Comparison of ENCODE assay signal across 9 mouse cellular contexts in the genomic region with DNA sequence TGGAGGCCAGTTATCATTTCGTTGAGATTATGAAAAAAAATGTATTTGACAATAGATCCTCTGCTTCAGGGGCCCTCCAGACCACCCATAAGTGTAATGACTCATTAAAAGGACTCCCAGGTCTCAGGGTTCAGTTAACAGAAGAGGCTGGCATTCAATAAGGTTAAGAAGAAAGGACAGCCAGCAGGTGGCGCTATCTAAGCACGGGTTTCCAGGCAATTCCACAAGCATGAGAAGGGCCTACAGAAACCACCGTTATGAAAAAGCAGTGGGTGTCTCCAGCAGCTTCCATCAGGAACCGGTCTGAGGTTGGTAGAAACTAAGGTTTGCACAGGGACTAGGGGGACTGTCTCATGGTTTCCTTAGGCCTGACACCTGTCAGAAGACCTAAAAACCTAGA.
DNase-seq lines count a peak whose midpoint lies in the region; ATAC-seq and TF ChIP-seq lines count a peak whose summit lies in the region.
"Had no signal": no experiment of that assay in that cellular context is flagged by ENCODE, and none has a peak within 500 bp of the region (broad histone marks: within the 10 kb centered on the region; RNA-seq: fewer than 3 reads in every experiment).

No protein-coding gene starts in this region.

- H3K36me3 ChIP-seq in hindbrain, embryonic 10.5 days: no peaks in the 10 kb centered on the region
- H3K36me3 ChIP-seq in hindbrain, embryonic 16.5 days (ENCODE audit: control insufficient read depth, insufficient read depth, low read length): no peaks in the 10 kb centered on the region
- H3K36me3 ChIP-seq in kidney, adult 2 months (ENCODE audit: control insufficient read depth, insufficient read depth, low read length): no peaks in the 10 kb centered on the region
- no peaks in the 10 kb centered on the region for H3K36me3 ChIP-seq in limb, embryonic 11.5 days (ENCODE audit: control insufficient read depth, insufficient read depth, low read length)
- H3K36me3 ChIP-seq in neural tube, embryonic 11.5 days (ENCODE audit: control insufficient read depth, insufficient read depth, low read length): no peaks in the 10 kb centered on the region
- H3K36me3 ChIP-seq in testis, adult 2 months (ENCODE audit: control insufficient read depth, insufficient read depth, low read length): no peaks in the 10 kb centered on the region
- H3K36me3 ChIP-seq: stomach, embryonic 15.5 days had no signal

- no peak overlapping the region for H3K4me3 ChIP-seq in hindbrain, embryonic 10.5 days
- no peak overlapping the region for H3K4me3 ChIP-seq in hindbrain, embryonic 16.5 days (ENCODE audit: low read length)
- H3K4me3 ChIP-seq in kidney, adult 2 months (ENCODE audit: insufficient read depth, low read depth, low read length): no peak overlapping the region
- no peak overlapping the region for H3K4me3 ChIP-seq in limb, embryonic 11.5 days (ENCODE audit: low read depth, low read length)
- H3K4me3 ChIP-seq in neural tube, embryonic 11.5 days (ENCODE audit: low read depth, low read length): no peak overlapping the region
- no peak overlapping the region for H3K4me3 ChIP-seq in testis, adult 2 months (ENCODE audit: control insufficient read depth, low read depth, low read length)
- H3K4me3 ChIP-seq: stomach, embryonic 15.5 days had no signal

- peak; percentile 75 for TF ChIP-seq CTCF in kidney, adult 2 months (conservative IDR thresholded peaks at IDR 0.05; ENCODE audit: insufficient read depth, insufficient read length, low read depth, low read length)
- peak; percentile 42; the same call in 1 of the 2 replicates for TF ChIP-seq CTCF in testis, adult 2 months (IDR thresholded peaks at IDR 0.05; ENCODE audit: control insufficient read depth, insufficient read depth, insufficient replicate concordance, low read depth, low read length)

- ATAC-seq in hindbrain, embryonic 16.5 days: no peak
- no peak for ATAC-seq in limb, embryonic 11.5 days (ENCODE audit: insufficient number of reproducible peaks, low FRiP score, low TSS enrichment, low read depth)
- ATAC-seq in neural tube, embryonic 11.5 days (ENCODE audit: insufficient read depth, low FRiP score, low TSS enrichment): no peak; the same call in 1 of the 2 replicates

- DNase-seq in hindbrain, embryonic 10.5 days (ENCODE audit: low spot score): peak; percentile 83
- peak; percentile 22 for DNase-seq in cerebellum, adult 11-12 months
- peak; percentile 82 for DNase-seq in forelimb bud, embryonic 11.5 days (ENCODE audit: low read depth, low spot score)
- peak; percentile 77 for DNase-seq in kidney, adult 2 months
- DNase-seq in limb, embryonic 11.5 days (ENCODE audit: low spot score): peak; percentile 89
- DNase-seq in neural tube, embryonic 11.5 days (ENCODE audit: low spot score): peak; percentile 79

- no peak overlapping the region for H3K27ac ChIP-seq in hindbrain, embryonic 10.5 days
- H3K27ac ChIP-seq in hindbrain, embryonic 16.5 days (ENCODE audit: low read depth, low read length): no peak overlapping the region
- no peak overlapping the region for H3K27ac ChIP-seq in kidney, adult 2 months (ENCODE audit: insufficient read depth, low read depth, low read length)
- H3K27ac ChIP-seq in limb, embryonic 11.5 days (replicated peaks; ENCODE audit: low read depth, low read length): no peak overlapping the region
- H3K27ac ChIP-seq in neural tube, embryonic 11.5 days (ENCODE audit: low read depth, low read length): no peak overlapping the region
- no peak overlapping the region; the same call in 1 of the 2 replicates for H3K27ac ChIP-seq in testis, adult 2 months (ENCODE audit: control insufficient read depth, insufficient read depth, low read depth, low read length)
- H3K27ac ChIP-seq: stomach, embryonic 15.5 days had no signal

- no peaks in the 10 kb centered on the region for H3K27me3 ChIP-seq in hindbrain, embryonic 10.5 days (ENCODE audit: insufficient read depth, poor library complexity, severe bottlenecking)
- no peaks in the 10 kb centered on the region for H3K27me3 ChIP-seq in hindbrain, embryonic 16.5 days (replicated peaks; ENCODE audit: control insufficient read depth, insufficient read depth, low read length)
- no peaks in the 10 kb centered on the region for H3K27me3 ChIP-seq in kidney, adult 2 months (replicated peaks; ENCODE audit: control insufficient read depth, insufficient read depth, low read length)
- no peaks in the 10 kb centered on the region for H3K27me3 ChIP-seq in limb, embryonic 11.5 days (ENCODE audit: control insufficient read depth, insufficient read depth, low read length)
- no peaks in the 10 kb centered on the region for H3K27me3 ChIP-seq in neural tube, embryonic 11.5 days (ENCODE audit: control insufficient read depth, insufficient read depth, low read length)
- no peaks in the 10 kb centered on the region for H3K27me3 ChIP-seq in testis, adult 2 months (ENCODE audit: control insufficient read depth, insufficient read depth, low read length)
- H3K27me3 ChIP-seq: stomach, embryonic 15.5 days had no signal

- 6% methylated on average over 5 of the region's 5 CpGs for WGBS in hindbrain, embryonic 10.5 days
- 6% methylated on average over 5 of the region's 5 CpGs for WGBS in hindbrain, embryonic 16.5 days
- 11% methylated on average over 5 of the region's 5 CpGs for WGBS in kidney, adult 2 months
- 5% methylated on average over 5 of the region's 5 CpGs for WGBS in limb, embryonic 11.5 days
- WGBS in neural tube, embryonic 11.5 days: 7% methylated on average over 5 of the region's 5 CpGs

- peaks cover 13% of the 10 kb centered on the region for H3K4me1 ChIP-seq in hindbrain, embryonic 10.5 days (replicated peaks)
- peaks cover 11% of the 10 kb centered on the region for H3K4me1 ChIP-seq in hindbrain, embryonic 16.5 days (ENCODE audit: control insufficient read depth, insufficient read depth, low read depth, low read length)
- no peaks in the 10 kb centered on the region for H3K4me1 ChIP-seq in kidney, adult 2 months (ENCODE audit: control insufficient read depth, insufficient read depth, low read length)
- H3K4me1 ChIP-seq in limb, embryonic 11.5 days (ENCODE audit: control insufficient read depth, insufficient read depth, low read length): no peaks in the 10 kb centered on the region
- H3K4me1 ChIP-seq in neural tube, embryonic 11.5 days (ENCODE audit: control insufficient read depth, insufficient read depth, low read length): no peaks in the 10 kb centered on the region
- H3K4me1 ChIP-seq in testis, adult 2 months (ENCODE audit: control insufficient read depth, insufficient read depth, low read length): peaks cover 5% of the 10 kb centered on the region

- H3K4me2 ChIP-seq in hindbrain, embryonic 16.5 days (ENCODE audit: low read length): no peak overlapping the region
- no peak overlapping the region for H3K4me2 ChIP-seq in limb, embryonic 11.5 days (ENCODE audit: low read depth, severe bottlenecking)
- no peak overlapping the region for H3K4me2 ChIP-seq in neural tube, embryonic 11.5 days (ENCODE audit: low read depth)
- H3K4me2 ChIP-seq: stomach, embryonic 15.5 days had no signal

- TF ChIP-seq POLR2A in kidney, adult 2 months (IDR thresholded peaks at IDR 0.05; ENCODE audit: low read depth, low read length): no peak
- no peak for TF ChIP-seq POLR2A in testis, adult 2 months (IDR thresholded peaks at IDR 0.05; ENCODE audit: control insufficient read depth, low read depth, low read length)

- no peak overlapping the region for H3K9ac ChIP-seq in hindbrain, embryonic 16.5 days (ENCODE audit: low read depth, low read length)
- no peak overlapping the region for H3K9ac ChIP-seq in limb, embryonic 11.5 days (ENCODE audit: low read length)
- H3K9ac ChIP-seq in neural tube, embryonic 11.5 days (ENCODE audit: low read length): no peak overlapping the region
- H3K9ac ChIP-seq: stomach, embryonic 15.5 days had no signal

- no peaks in the 10 kb centered on the region for H3K9me3 ChIP-seq in hindbrain, embryonic 10.5 days
- H3K9me3 ChIP-seq in hindbrain, embryonic 16.5 days (ENCODE audit: control insufficient read depth, low read length): no peaks in the 10 kb centered on the region
- H3K9me3 ChIP-seq in limb, embryonic 11.5 days (ENCODE audit: control insufficient read depth, low read length): no peaks in the 10 kb centered on the region
- no peaks in the 10 kb centered on the region for H3K9me3 ChIP-seq in neural tube, embryonic 11.5 days (ENCODE audit: control insufficient read depth, low read length)
- H3K9me3 ChIP-seq: stomach, embryonic 15.5 days had no signal

Comparison
In these comparisons a context has a peak if more than half of its experiments do, and no peak if none do; other contexts are left out.
1. DNase-seq: peak in every context shown above with its lines; median percentile 89 in limb, embryonic 11.5 days; 83 in hindbrain, embryonic 10.5 days; 82 in forelimb bud, embryonic 11.5 days; 79 in neural tube, embryonic 11.5 days; 77 in kidney, adult 2 months; 22 in cerebellum, adult 11-12 months.